Mouse (Mus musculus) T-helper 17 cell (primary cell): ENCODE measurements around the gene Ccr4.
"Not testable (repeated sequence)": the region's sequence is repeated elsewhere in the genome, so short reads cannot be mapped to it uniquely, and the experiment has no call there.

Source experiments
- in situ Hi-C, 2 experiments: fragments of 300-600 bp; cut with MboI, MseI; formaldehyde crosslinking; loops; 1 replicate in 1 of 2; 2 replicates in 1 of 2; pipeline ENCODE4 v1.15.1; 2025; ENCODE audit warnings: high pct_unique_total_duplicates in 2 of 2

Ccr4 gene

GRCm38 (mm10) chr9:114522501-114522900 lies 17.8 kb upstream of the Ccr4 start:
- in situ Hi-C loops, result no loop called here

- in situ Hi-C loops, result no loop called here
These were observed 17.3 kb upstream of the Ccr4 start for GRCm38 (mm10) chr9:114522041-114522440.

GRCm38 (mm10) chr9:114520529-114520928 lies 15.8 kb upstream of the Ccr4 start:
- in situ Hi-C loops, result not testable (repeated sequence)

GRCm38 (mm10) chr9:114518812-114519477 lies 14.2 kb upstream of the Ccr4 start:
- in situ Hi-C loops, result loop anchor here in 1 of 2 experiments (10.0 kb wide), 1 partner anchor 1084 kb away; no protein-coding TSS in a partner anchor

- in situ Hi-C loops, result loop anchor here in 1 of 2 experiments (10.0 kb wide), 1 partner anchor 1083 kb away; no protein-coding TSS in a partner anchor
These were observed 13.3 kb upstream of the Ccr4 start for GRCm38 (mm10) chr9:114517924-114518497.

- in situ Hi-C loops, result loop anchor here in 1 of 2 experiments (10.0 kb wide), 1 partner anchor 1081 kb away; no protein-coding TSS in a partner anchor
These were observed 10.6 kb upstream of the Ccr4 start, which contains the start of gene C130032M10Rik for GRCm38 (mm10) chr9:114515364-114515763. TSS of gene C130032M10Rik (plus strand) at chr9:114515697.

- in situ Hi-C loops, result loop anchor here in 1 of 2 experiments (10.0 kb wide), 1 partner anchor 1078 kb away; no protein-coding TSS in a partner anchor
These were observed 8.1 kb upstream of the Ccr4 start for GRCm38 (mm10) chr9:114512831-114513230.

GRCm38 (mm10) chr9:114509785-114510184 lies 5.1 kb upstream of the Ccr4 start:
- in situ Hi-C loops, result loop anchor here in 1 of 2 experiments (10.0 kb wide), 1 partner anchor 1075 kb away; no protein-coding TSS in a partner anchor

GRCm38 (mm10) chr9:114507421-114507820 lies 2.7 kb upstream of the Ccr4 start:
- in situ Hi-C loops, result no loop called here

GRCm38 (mm10) chr9:114506564-114506963 lies 1.8 kb upstream of the Ccr4 start:
- in situ Hi-C loops, result no loop called here

GRCm38 (mm10) chr9:114502711-114503427 lies 1.8 kb downstream of the Ccr4 start:
- in situ Hi-C loops, result loop anchor here (5.0 kb wide), 2 partner anchors 79 to 86 kb away; no protein-coding TSS in a partner anchor

GRCm38 (mm10) chr9:114501913-114502312 lies 2.8 kb downstream of the Ccr4 start:
- in situ Hi-C loops, result loop anchor here (5.0 kb wide), 2 partner anchors 80 to 85 kb away; no protein-coding TSS in a partner anchor

- in situ Hi-C loops, result loop anchor here (5.0 kb wide), 2 partner anchors 81 to 84 kb away; no protein-coding TSS in a partner anchor
These were observed 3.6 kb downstream of the Ccr4 start for GRCm38 (mm10) chr9:114501111-114501510.

GRCm38 (mm10) chr9:114499783-114500515 lies 4.8 kb downstream of the Ccr4 start:
- in situ Hi-C loops, result loop anchor here (5.0 to 25.0 kb wide), 4 partner anchors 82 to 1637 kb away; no protein-coding TSS in a partner anchor

GRCm38 (mm10) chr9:114498218-114498617 lies 6.5 kb downstream of the Ccr4 start:
- in situ Hi-C loops, result loop anchor here (5.0 to 25.0 kb wide), 3 partner anchors 81 to 1639 kb away; no protein-coding TSS in a partner anchor

GRCm38 (mm10) chr9:114496469-114496868 lies 8.2 kb downstream of the Ccr4 start:
- in situ Hi-C loops, result loop anchor here (5.0 to 25.0 kb wide), 3 partner anchors 79 to 1641 kb away; no protein-coding TSS in a partner anchor

- in situ Hi-C loops, result loop anchor here in 1 of 2 experiments (25.0 kb wide), 1 partner anchor 1650 kb away; no protein-coding TSS in a partner anchor
These were observed 17.0 kb downstream of the Ccr4 start for GRCm38 (mm10) chr9:114487481-114488258.

- in situ Hi-C loops, result loop anchor here in 1 of 2 experiments (25.0 kb wide), 1 partner anchor 1650 kb away; no protein-coding TSS in a partner anchor
These were observed 17.9 kb downstream of the Ccr4 start for GRCm38 (mm10) chr9:114486808-114487207.

GRCm38 (mm10) chr9:114484771-114485170 lies 19.9 kb downstream of the Ccr4 start:
- in situ Hi-C loops, result loop anchor here in 1 of 2 experiments (25.0 kb wide), 1 partner anchor 1653 kb away; no protein-coding TSS in a partner anchor

GRCm38 (mm10) chr9:114480940-114481339 lies 23.8 kb downstream of the Ccr4 start:
- in situ Hi-C loops, result loop anchor here in 1 of 2 experiments (25.0 kb wide), 1 partner anchor 1656 kb away; no protein-coding TSS in a partner anchor
